Mouse (Mus musculus) bone marrow, adult 2 months (tissue): ENCODE measurements around the gene Sertad1. TPM values are rescaled to one million over a fixed set of nuclear protein-coding genes. Genes with fewer than 3 reads are reported as not detected.

Source experiments
- H3K27ac ChIP-seq: fragments of 200-500 bp; 2 replicates; pipeline ENCODE4 v1.5.1; 2012; ENCODE audit warnings: low read depth, mild to moderate bottlenecking, control low read depth, inconsistent platforms, low read length; ENCODE audit not compliant: control insufficient read depth, poor library complexity, insufficient read depth
- H3K4me1 ChIP-seq: fragments of 200-500 bp; 2 replicates; pipeline ENCODE4 v1.6.1; 2011; ENCODE audit warnings: low read length; ENCODE audit not compliant: control insufficient read depth, insufficient read depth
- H3K4me3 ChIP-seq: fragments of 200-500 bp; replicated peaks from 2 replicates; pipeline ENCODE3; 2011; ENCODE audit warnings: mild to moderate bottlenecking, low read depth, low read length, control low read depth; ENCODE audit not compliant: control insufficient read depth
- CTCF ChIP-seq: fragments of 200-500 bp; IDR thresholded peaks from 2 replicates; pipeline ENCODE4 v1.5.1; 2011; ENCODE audit warnings: low read length, control low read depth; ENCODE audit not compliant: control insufficient read depth, insufficient read depth
- POLR2A ChIP-seq: fragments of 200-500 bp; IDR thresholded peaks from 2 replicates; pipeline ENCODE4 v1.6.1; 2011; ENCODE audit warnings: low read depth, mild to moderate bottlenecking, control low read depth, low read length, borderline replicate concordance; ENCODE audit not compliant: control insufficient read depth
- WGBS: fragments of 180-500 bp; shearing (Covaris S2); methylation state at CpG from one replicate; pipeline ENCODE4 v1.1.7; 2018; 5-methylcytosine and 5-hydroxymethylcytosine counted together
- polyA plus RNA-seq: library from polyadenylated mRNA; stranded (reverse); fragments of >200 nt; gene quantifications from 2 replicates; pipeline ENCODE4 v1.2.4, GENCODE M21; 2011; ENCODE audit warnings: low replicate concordance; ENCODE audit not compliant: missing spikeins, insufficient read depth, insufficient read length

Gene Sertad1
- 20.9 and 33.8 TPM in 2 replicates for polyA plus RNA-seq

DNA sequence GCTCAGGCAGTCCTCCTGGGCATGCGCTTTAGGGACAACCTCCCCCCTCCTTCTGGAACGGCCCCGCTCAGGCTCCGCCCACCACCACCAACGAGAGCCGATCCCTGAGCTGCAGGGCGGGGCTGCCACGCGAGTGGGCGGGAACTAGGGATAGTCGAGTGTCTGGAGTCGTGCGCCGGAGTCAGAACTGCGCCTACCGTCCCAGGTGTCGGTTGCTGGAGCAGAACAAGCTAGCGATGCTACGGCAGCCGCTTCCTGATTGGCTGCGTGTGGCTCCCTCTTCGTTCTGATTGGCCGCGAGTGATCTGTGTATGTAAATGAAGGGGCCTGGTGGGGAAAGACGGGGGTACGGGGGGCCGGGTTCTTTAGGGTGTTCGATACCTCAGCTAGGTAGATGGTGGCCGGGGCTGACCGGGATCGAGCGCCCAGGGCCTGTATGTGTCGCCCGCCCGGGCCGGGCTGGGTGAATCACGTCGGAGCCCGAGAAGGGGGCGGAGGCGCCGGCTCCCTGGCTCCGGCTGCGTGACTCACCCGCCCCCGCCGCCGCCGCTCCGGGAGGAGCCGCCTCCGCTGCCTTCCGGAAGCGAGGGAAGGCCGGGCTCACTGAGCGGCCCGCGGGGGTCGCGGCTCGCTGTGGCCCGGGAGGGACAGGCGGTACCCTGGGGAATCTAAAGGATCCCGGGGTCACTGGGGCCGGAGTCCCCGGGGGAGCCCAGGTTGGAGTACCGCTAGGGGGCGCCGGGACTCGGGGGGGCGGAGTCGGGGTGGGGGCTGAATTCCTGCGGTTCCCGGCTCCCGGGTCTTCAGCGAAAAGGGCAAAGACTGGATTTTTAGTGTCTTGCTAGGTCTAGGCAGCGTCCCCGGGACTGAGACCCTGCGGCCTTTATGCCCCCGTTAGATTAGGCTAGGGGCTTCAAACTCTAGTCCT, at the start of gene Sertad1:
TSS of gene Sertad1 (plus strand) at position 141 of the 928 bp plus-strand sequence.
- Histone ChIP-seq H3K4me3 (peak within 1 kb of the TSS; percentile 85), H3K27ac (peak within 1 kb of the TSS; percentile 97), H3K4me1 (peaks cover 3% of the 10 kb centered on the region)
- WGBS: under 1% methylated on average over 80 of the region's 80 CpGs
- TF ChIP-seq CTCF: peak; percentile 24; the same call in 1 of the 2 replicates
- TF ChIP-seq POLR2A: peak; percentile 100

DNA sequence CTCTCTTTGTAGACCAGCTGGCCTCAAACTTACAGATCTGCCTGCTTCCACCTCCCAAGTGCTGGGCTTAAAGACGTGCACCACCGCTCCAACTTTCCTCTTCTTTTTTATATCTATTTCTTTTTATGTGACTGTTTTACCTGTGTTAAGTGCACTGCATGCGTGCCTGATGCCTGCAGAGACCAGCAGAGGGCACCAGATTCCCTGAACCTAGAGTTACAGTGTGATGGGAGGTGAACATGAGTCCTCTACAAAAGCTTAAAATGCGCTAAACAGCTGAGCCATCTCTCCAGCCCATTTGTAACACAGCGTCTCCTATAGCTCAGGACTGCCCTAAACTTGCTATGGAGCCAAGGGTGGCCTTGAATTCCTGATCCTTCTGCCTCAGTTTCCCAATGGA, 49.2 kb upstream of the Sertad1 start:
- H3K4me1 ChIP-seq: no peaks in the 10 kb centered on the region
- no peak overlapping the region for H3K27ac ChIP-seq
- 60% methylated on average over 5 of the region's 5 CpGs for WGBS
- H3K4me3 ChIP-seq: no peak overlapping the region
- no peak for TF ChIP-seq POLR2A
- peak; percentile 84 for TF ChIP-seq CTCF

DNA sequence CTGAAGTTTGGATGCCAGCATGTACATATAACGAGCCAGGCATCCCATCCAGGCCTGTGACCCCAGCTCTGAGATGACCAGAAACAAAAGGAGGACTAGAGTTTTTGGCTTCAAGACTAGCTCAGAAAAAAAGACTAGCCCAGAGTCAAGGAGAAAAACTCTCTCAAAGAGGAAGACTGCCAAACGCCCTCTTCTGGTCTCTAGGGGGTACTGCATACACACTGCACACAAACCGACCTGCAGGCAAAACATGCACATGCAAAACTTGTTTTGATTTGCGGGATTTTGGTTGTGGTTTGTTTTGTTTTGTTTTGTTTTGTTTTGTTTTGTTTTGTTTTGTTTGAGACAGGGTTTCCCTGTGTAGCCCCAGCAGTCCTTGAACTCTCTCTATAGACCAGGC, 46.7 kb upstream of the Sertad1 start:
- H3K4me1 ChIP-seq: no peaks in the 10 kb centered on the region
- no peak overlapping the region for H3K4me3 ChIP-seq
- 75% methylated on average over 4 of the region's 4 CpGs for WGBS
- no peak overlapping the region for H3K27ac ChIP-seq
- TF ChIP-seq POLR2A (no peak), CTCF (no peak)

DNA sequence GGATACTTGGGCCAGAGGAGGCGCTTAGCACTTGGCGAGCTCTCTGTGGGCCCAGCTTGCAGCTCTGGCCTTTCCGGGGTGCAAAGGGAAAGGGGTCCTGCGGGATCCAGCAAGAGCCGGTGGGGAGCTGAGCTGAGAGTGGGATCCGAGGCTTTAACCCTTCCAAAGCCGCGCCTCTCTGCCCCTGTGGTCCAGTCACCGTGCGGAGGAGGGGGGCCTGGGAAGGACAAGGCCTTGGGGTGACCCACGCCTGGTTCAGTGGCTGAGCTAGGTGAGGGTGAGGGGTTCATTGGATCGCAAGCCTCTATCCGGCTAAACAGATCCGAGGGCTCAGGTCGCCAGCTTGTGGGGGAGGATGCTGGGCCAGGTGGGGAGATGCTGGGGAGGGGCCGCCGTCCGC, 40.7 kb upstream of the Sertad1 start:
- peaks cover 7% of the 10 kb centered on the region for H3K4me1 ChIP-seq
- H3K4me3 ChIP-seq: no peak overlapping the region
- WGBS: 15% methylated on average over 18 of the region's 18 CpGs
- H3K27ac ChIP-seq: no peak overlapping the region
- TF ChIP-seq POLR2A: no peak

DNA sequence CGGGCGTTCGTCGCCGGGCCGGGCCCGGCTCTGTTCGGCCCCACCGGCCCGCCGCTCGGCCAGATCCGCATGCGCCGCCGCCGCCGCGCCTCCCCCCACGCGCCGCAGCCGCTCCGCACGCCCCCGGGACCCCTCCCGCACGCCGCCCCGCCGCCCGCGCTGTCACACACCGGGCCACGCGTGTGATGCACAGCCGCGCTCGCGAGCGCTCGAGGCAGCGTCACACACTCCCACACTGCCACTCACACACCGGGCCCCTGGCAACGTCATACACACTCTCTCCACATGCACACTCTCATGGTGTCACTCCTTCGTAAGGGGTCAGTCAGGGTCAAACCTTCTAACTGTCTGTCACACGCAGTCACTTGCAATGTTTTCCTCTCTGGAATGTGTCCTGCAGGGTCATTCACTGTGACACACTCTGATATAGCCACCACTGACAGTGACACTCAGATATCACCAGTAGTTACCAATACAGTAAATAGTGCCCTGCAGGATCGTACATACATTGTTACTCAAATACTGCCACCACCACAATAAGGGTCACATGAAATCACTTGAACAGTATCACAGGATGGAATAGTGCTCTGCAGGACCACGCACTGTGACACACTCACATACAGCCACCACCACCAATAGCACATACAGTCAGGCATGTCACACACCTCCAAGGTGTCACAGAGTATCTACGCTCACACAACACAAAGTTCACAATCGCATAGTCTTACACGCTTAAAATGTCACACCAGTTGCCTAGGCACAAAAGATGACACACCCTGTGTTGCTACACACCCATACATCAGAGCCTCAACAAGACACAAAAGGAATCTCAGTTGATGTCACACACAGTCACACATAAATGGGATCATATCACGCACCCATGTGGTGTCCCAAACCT, 39.9 kb upstream of the Sertad1 start:
- H3K4me1 ChIP-seq: peaks cover 9% of the 10 kb centered on the region
- 9% methylated on average over 53 of the region's 53 CpGs for WGBS

DNA sequence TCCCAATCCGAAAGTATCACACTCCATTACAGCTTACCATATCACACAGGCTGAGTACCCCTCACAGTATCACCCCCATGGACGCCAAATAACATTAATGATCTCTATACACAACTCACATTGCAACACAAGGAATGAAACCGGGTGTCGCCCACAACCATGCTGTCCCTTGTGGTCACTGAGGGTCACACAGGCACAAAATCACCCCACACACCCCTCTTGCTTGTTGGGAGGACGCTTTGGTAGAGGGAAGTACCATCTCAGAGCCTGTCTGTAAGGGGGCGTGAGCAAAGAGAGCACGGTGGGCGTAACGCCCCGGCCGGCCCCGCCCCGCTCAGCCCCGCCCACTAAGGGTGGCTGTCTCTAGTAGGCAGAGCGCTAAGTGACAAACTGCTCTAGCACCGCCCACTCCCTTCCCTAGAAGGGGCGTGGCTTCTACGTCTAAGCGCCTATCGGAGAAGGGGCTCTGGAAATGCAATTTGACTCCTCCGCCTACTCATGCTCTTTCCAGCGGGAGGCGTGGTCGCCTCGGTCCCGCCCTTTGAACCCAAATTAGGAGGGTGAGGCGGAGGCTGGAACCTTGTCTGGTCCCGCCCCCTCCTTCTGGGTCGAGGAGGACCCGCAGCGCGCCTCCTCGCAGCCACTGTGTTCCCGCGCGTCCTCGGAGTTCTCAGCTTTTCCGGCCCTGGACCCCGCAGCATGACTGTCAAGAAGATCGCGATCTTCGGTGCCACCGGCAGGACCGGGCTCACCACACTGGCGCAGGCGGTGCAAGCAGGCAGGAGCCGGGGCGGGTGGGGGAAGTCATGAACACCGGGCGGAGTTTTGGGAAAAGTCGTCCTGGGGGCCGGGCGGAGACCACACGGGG, 39.1 kb upstream of the Sertad1 start, which contains the start of the genes Sptbn4 and Blvrb:
TSS of gene Sptbn4 (minus strand) at position 268 of the 868 bp plus-strand sequence.
TSS of gene Blvrb (plus strand) at position 560 of the 868 bp plus-strand sequence.
- H3K4me3 ChIP-seq: peak within 1 kb of the TSS; percentile 82
- peaks cover 11% of the 10 kb centered on the region for H3K4me1 ChIP-seq
- peak within 1 kb of the TSS; percentile 93 for H3K27ac ChIP-seq
- TF ChIP-seq CTCF (0 out of 2 replicates have a peak, but pooled peaks have one; percentile 23), POLR2A (peak; percentile 97)
- 1% methylated on average over 54 of the region's 54 CpGs for WGBS

More for the DNA sequence above, 39.9 kb upstream of the Sertad1 start:
- Histone ChIP-seq H3K4me3 (peak overlapping the region; percentile 19), H3K27ac (no peak overlapping the region)
- no peak for TF ChIP-seq POLR2A
- no peak for TF ChIP-seq CTCF

DNA sequence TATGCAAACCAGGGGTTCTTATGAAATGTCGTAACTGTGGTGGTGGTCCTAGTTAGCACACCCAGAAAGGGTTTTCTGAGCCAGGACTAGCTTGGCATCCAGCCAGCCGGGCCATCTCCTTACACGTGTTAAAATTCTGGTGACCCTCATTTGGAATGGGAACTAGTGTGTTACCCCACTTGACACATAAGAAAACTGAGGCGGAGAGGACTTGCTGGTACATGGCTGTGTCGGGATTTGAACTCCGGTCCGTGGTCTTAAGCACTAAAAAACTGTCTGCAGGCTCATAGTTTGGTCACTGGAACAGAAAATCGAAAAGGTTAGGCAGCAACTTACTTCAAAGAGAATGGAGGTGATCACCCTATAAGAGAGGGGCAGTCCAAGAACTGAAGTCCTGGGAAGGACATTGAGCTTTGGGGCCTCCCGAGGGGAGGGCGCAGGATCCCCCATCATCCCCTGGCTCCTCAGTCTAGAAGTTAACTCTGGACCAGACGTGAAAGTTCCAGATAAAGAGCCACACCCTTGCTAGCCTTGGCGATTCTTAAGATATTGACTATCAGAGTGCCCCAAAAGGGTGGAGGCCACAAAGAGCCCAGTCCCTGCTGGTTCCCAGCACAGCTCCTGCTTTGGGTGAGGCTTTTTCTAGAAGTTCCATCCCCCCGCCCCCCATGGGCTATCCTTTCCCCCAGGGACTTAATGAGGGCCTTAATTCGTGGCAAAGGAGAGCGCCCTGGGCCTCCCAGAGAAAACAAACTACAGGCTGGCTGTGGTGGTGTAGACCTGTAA, 38.1 kb upstream of the Sertad1 start:
- 34% methylated on average over 15 of the region's 15 CpGs for WGBS
- Histone ChIP-seq H3K4me3 (peak overlapping the region; percentile 82), H3K4me1 (peaks cover 12% of the 10 kb centered on the region), H3K27ac (peak overlapping the region; percentile 93)
- TF ChIP-seq CTCF: no peak
